Mouse (Mus musculus) C2C12 (cell line): ENCODE results near the gene Chid1.
A peak's percentile ranks its signal among the peaks of the same experiment; 100 is the strongest.

Experiments
- CEBPB ChIP-seq: IDR thresholded peaks from one replicate; pipeline ENCODE4 v1.6.1; 2011; ENCODE audit warnings: low read depth, mild to moderate bottlenecking, control low read depth, moderate library complexity
- CTCF ChIP-seq: IDR thresholded peaks from one replicate; pipeline ENCODE4 v1.5.1; 2011; ENCODE audit not compliant: control insufficient read depth, insufficient read depth, insufficient read length
- MYOG ChIP-seq: IDR thresholded peaks from one replicate; pipeline ENCODE4 v1.6.1; 2011; ENCODE audit not compliant: control insufficient read depth, insufficient read length; ENCODE audit errors: extremely low read depth

GRCm38 (mm10) chr7:141480842-141481497 is 58.7 kb downstream of the Chid1 start:
- TF ChIP-seq CEBPB (no peak), MYOG (no peak), CTCF (peak; percentile 87)
